Mouse (Mus musculus): ENCODE results near the gene Lrrc58. TPM values are rescaled to one million over a fixed set of nuclear protein-coding genes. Genes with fewer than 3 reads are reported as not detected.

Lrrc58 gene
- total RNA-seq, 2 experiments from 2014 or later, result 89.1 to 116 TPM

- peak in 1 of 2 experiments; percentile 50 for DNase-seq
- intact Hi-C loops (cut with DNase I), result loop anchor here (2.0 to 5.0 kb wide), 4 partner anchors 36 to 184 kb away; no protein-coding TSS in a partner anchor
Measured at GRCm38 (mm10) chr16:37868506-37869469, 599 bp downstream of the Lrrc58 start.

GRCm38 (mm10) chr16:37869470-37870231, 1.5 kb downstream of the Lrrc58 start:
- DNase-seq, result peak in 1 of 2 experiments; percentile 17
- intact Hi-C loops (cut with DNase I), result loop anchor here (2.0 to 5.0 kb wide), 5 partner anchors 37 to 223 kb away; no protein-coding TSS in a partner anchor

- peak; percentile 40 to 62 for DNase-seq
- intact Hi-C loops (cut with DNase I), result loop anchor here (5.0 kb wide), 1 partner anchor 221 kb away; no protein-coding TSS in a partner anchor
Measured at GRCm38 (mm10) chr16:37871112-37871715, 3.0 kb downstream of the Lrrc58 start.

DNA sequence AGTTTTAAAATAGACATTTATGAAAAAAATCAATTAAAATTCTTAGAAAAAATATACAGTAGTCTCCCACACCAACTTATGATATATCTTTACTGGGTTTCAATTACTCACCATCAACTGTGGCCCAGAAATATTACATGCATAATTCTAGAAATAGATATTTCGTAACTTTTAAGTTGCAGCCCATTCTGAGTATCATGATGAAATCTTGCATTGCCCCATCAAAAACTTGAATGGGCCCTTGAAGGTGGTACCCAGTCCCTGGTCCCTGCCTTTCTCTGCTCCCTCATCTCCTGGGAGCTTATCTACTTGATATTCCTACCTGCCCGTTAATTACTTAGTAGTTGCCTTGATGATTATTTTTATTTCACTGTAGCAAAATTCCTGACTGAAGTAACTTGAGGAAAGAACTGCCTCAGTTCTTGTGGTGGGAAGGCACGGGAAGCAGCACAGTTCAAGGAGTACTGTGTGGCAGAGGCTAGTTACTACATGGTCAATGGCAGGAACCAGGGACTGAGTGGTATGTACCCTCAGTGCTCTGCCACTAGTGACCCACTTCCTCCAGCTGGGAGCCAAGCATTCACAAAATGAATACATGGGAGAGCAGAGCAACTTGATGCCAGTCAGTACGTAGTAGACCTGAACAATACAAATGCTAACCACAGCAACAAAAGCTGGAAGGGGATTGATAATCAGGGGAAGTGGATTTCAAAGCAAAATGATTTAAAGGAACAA, 6.5 kb downstream of the Lrrc58 start:
- intact Hi-C loops (cut with DNase I), result loop anchor here (5.0 kb wide), 1 partner anchor 218 kb away; no protein-coding TSS in a partner anchor

DNA sequence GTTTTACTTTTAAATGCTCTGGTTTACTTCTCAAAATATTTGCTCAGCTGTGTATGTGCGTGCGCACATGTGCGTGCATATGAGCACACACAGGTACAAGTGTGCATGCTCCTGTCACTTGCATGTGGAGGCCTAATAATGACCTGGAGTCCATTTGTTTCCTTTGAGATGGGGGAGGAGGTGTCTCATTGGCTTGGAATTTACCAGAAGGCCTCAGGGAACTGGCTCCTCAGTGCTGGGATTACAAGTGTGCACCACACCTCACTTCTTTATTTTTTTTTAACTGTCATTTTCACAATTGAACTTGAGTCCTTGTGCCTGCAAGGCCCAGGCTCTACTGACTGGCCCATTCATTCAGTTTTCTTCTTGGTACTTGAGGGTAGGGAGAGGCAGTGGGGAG, 9.2 kb downstream of the Lrrc58 start:
- intact Hi-C loops (cut with DNase I), result no loop called here
- DNase-seq, result no peak

More for the DNA sequence above, 6.5 kb downstream of the Lrrc58 start:
- DNase-seq, result no peak

DNA sequence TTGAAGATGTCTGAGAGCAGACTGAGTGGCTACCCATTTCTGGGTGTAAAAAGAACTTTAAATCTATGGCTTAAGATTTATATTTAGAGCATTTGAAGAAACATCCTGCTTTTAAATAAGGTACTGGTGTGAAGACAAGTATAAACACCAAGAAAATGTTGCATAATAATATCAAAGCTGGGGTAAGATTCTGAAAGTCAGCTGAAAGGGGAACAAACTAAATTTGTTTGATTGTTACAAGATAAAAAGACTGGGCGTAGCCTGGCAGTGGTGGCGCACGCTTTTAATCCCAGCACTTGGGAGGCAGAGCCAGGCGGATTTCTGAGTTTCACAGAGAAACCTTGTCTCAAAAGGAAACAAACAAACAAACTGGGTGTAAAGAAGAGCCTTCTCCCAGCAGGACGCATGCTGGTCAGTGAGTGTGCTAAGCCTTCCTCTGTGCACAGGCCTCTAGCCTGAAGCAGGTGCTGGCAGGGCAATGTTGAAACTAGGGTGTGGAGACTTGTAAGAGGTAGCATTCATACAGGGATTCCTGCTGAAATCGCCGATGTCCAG, 10.8 kb downstream of the Lrrc58 start:
- intact Hi-C loops (cut with DNase I), result no loop called here
- no peak for DNase-seq

- intact Hi-C loops (cut with DNase I), result no loop called here
Measured at GRCm38 (mm10) chr16:37879750-37880419, 11.7 kb downstream of the Lrrc58 start.

GRCm38 (mm10) chr16:37881168-37881567, 13.0 kb downstream of the Lrrc58 start:
- intact Hi-C loops (cut with DNase I), result no loop called here
- DNase-seq, result no peak

More at GRCm38 (mm10) chr16:37879750-37880419, 11.7 kb downstream of the Lrrc58 start:
- no peak for DNase-seq

DNA sequence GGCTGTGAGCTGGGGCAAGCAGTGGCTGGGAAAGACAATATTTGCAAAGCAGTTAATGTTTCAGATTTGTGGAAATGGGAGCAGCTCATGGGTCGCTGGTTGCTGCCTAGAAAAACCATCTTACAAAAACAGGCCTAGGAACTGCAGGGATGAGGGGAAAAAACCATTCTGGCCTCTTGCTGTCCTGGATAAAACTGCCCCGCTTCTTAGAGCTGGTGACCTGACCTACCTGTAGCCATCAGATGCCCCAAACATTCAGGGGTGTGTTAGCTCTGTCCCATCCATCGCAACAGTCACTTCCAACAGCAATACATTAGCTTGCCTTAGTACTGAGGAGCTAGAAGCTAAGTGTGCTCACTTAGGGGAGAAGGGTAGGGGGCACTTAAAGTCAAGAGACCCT, 20.8 kb downstream of the Lrrc58 start:
- DNase-seq, result no peak
- intact Hi-C loops (cut with DNase I), result no loop called here

- intact Hi-C loops (cut with DNase I), result no loop called here
- DNase-seq, result no peak
Measured at GRCm38 (mm10) chr16:37892667-37893066, 24.5 kb downstream of the Lrrc58 start.

DNA sequence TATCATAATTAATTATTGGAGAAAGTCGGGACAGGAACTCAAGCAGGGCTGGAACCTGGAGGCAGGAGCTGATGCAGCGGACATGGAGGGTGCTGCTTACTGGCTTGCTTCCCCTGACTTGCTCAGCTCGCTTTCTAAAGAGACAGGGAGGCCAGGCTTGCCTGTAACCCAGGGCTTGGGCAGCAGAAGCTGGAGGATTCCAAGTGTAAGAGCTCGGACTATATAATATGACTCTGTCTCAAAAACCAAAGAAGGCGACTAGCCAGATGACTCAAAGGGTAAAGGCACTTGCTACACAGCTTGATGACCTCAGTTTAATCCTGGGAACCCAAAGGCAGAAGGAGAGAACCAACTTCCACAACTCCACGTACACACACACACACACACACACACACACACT, 25.2 kb downstream of the Lrrc58 start:
- intact Hi-C loops (cut with DNase I), result no loop called here
- no peak for DNase-seq

DNA sequence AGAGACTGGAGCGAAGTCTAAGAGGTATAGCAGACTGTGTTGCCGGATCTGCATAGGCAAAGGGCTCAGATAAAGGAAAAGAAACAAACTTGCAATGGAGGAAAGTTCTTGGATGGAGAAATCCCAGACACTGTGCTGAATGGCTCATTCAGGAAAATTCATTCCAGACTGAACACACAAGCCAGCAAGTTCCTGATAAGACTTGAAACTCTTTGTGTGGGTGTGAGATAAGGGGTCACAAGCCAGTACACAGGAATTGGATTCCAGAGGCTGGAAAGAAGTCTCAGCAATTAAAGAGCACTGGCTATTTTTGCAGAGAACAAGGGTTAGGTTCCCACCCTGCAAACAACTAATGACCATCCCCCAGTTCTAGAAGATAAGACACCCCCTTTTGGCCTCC, 25.8 kb downstream of the Lrrc58 start:
- peak; percentile 54 to 61 for DNase-seq
- intact Hi-C loops (cut with DNase I), result no loop called here

DNA sequence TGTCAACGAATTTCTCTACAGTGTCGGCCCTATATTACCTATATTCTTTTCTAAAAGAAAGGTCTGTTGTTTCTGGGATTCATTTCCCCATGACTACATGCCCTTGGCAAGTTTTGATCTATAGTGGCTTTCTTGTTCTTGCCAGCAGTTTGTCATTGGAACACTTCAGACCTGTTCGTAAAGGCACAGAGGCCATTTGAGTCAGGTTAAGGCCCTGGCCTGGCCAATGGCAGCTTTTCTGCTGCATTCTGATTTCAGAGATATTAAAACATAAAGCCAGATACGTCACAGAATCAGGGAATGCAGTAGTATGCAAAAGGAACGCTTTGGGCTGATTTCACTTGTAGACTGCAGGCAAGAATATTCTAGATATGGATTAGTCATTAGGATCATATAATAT, 30.6 kb downstream of the Lrrc58 start:
- no peak for DNase-seq
- intact Hi-C loops (cut with DNase I), result no loop called here

DNA sequence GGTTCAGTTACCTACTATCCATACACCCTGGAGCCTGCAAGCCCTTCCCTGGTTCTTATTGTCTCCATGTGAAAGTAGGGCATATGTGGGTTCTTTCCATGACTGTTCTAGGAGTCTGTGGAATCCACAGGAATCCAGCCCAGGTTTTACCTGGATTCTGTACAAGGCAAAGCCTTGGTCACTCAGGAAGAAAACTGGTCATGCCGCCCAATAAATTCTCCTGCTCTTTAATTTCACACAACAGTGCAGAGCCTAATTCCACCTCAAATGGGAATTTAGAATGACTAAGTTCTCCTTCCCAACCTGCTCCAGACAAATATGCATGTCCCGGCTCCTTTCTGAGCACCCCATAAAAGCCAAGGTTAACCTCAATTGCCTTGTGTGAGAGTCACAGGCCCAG, 31.2 kb downstream of the Lrrc58 start:
- intact Hi-C loops (cut with DNase I), result no loop called here
- DNase-seq, result no peak

DNA sequence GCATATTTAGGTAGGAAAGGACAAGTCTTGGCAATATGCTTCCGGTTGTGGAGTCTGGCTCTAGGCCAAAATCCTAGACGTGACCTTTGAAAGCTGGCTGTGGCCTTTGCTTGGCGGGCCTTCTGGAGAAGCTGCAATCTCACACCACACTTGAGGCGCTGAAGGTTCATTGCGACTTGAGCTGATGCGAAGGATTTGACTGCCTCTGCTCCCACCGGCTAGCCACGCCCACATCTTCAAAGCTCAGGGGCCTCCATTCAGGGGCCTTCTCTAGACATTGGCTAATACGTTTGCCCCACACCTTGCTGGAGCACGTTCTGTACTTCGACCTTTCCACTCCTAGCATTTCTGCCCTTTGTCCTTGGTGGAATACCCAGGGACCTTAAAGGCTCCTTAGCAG, 33.1 kb downstream of the Lrrc58 start:
- intact Hi-C loops (cut with DNase I), result no loop called here
- DNase-seq, result no peak

DNA sequence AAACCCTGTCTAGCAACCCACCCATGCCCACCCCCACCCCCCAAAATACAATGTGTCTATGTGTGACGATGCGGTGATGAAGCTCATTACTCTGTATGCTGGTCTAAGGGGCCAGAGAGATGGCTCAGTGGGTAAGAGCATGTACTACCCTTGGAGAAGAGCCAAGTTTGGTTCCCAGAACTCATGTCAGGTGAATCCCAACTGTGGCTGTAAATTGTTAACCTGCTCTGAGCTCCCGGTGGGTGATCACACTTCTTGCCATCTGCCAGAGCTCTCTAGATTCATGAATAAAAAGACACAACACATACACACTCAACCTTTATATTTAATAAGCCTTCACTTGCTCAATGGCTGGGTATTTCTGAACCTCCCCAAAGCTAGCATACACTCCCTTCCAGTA, 38.3 kb downstream of the Lrrc58 start:
- intact Hi-C loops (cut with DNase I), result no loop called here
- no peak for DNase-seq

DNA sequence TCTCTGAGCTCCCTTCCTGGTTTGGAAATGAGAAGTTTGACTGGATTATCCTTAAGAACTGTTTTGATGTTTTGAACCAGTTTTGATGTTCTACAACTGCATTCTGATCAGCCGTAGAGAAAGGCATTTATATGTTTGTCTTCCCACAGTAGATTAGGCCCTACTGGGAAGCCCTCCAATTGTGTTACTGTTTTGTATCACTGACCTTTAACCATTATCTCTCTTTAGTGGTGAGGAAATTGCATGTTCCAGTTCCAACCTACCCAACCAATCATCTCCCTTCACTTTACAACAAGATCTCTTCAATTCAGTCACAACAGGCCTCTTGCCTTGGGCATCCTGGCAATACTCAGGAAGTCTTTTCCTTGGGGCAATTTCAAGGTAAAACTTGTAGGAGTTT, 42.9 kb downstream of the Lrrc58 start:
- no peak for DNase-seq
- intact Hi-C loops (cut with DNase I), result no loop called here

DNA sequence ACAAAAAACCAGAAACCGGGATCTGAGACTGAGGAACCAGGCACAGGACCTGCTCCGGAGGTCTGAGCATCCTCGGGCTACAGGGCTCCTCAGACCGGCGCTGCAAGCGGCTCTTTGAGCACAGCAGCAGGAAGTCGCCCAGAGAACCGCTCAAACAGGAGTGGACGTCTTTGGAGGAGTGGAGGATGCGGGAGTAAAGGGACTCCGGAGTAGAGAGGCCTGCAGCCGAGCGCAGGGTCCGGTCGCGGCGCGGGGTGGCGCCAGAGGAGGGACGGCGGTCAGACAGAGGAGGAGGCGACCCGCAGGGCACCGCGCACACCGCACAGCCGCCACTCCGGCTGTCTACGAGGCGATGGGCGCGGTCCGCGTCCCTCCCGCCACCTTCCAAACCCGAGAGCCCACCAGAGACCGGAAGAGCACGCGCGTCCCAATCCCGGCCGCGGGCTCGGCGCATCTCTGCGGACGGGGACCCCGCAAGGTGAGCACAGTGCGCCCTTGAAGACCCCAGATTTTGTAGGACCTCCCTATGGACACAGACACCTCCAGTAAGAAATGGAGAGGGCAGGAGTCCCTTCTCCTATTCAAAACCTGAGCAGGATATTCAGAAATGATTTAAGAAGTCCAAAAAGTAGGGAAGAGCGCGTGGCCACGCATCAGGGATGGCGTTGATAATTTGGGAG, 48.1 kb downstream of the Lrrc58 start, which contains the start of gene Gpr156:
Gpr156 (plus strand) TSS at position 359 of the 680 bp plus-strand sequence.
- DNase-seq, result peak; percentile 53 to 59
- intact Hi-C loops (cut with DNase I), result no loop called here

DNA sequence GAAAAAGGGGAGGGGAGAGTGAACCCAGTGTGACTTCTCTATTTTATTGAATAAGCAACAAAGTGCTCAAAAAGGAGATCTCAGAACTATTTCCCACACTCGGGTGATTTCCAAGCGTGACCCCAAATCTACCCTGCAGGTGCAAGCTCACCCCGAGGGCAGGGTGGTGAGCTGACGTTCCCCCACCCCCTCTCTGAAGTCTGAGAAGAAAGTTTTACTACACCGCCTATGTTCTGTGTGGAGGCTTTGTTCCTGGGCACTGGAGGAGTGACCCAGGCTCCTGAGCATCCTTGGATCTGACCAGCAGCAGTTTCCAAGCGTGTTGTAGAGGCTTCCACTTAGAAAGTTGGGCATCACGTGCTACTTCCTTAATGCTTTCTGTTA, 48.6 kb downstream of the Lrrc58 start:
- no peak for DNase-seq
- intact Hi-C loops (cut with DNase I), result no loop called here
